Mouse (Mus musculus): Measurements from ENCODE around the gene Ugcg. TPM values are rescaled to one million over a fixed set of nuclear protein-coding genes. Genes with fewer than 3 reads are reported as not detected.

Gene Ugcg
- polyA plus RNA-seq, 1 experiment from 2014 or later, result 12.8 TPM

- H3K9ac ChIP-seq (ENCODE audit: low read length), result no peak overlapping the region
- no peak overlapping the region for H3K4me2 ChIP-seq
- peaks cover 5% of the 10 kb centered on the region for H3K4me1 ChIP-seq (ENCODE audit: control insufficient read depth, insufficient read depth, low read length)
- H3K27ac ChIP-seq (ENCODE audit: low read depth, low read length), result no peak overlapping the region
- H3K4me3 ChIP-seq (ENCODE audit: low read depth, low read length), result no peak overlapping the region
- H3K36me3 ChIP-seq (ENCODE audit: control insufficient read depth, insufficient read depth, low read length), result no peaks in the 10 kb centered on the region
- 95% methylated on average over 3 of the region's 3 CpGs for WGBS
- ATAC-seq (ENCODE audit: low FRiP score), result no peak
- no peaks in the 10 kb centered on the region for H3K9me3 ChIP-seq (ENCODE audit: control insufficient read depth, low read length)
- no peak for DNase-seq (ENCODE audit: low spot score, missing footprints)
- H3K27me3 ChIP-seq (ENCODE audit: control insufficient read depth, insufficient read depth, low read length), result no peaks in the 10 kb centered on the region
Measured at GRCm38 (mm10) chr4:59197462-59197861, 8.4 kb downstream of the Ugcg start.

- H3K4me2 ChIP-seq, result no peak overlapping the region
- H3K4me1 ChIP-seq (ENCODE audit: control insufficient read depth, insufficient read depth, low read length), result peaks cover 5% of the 10 kb centered on the region
- H3K9ac ChIP-seq (ENCODE audit: low read length), result no peak overlapping the region
- WGBS, result 74% methylated on average over 8 of the region's 8 CpGs
- DNase-seq (ENCODE audit: low spot score, missing footprints), result no peak
- H3K9me3 ChIP-seq (ENCODE audit: control insufficient read depth, low read length), result no peaks in the 10 kb centered on the region
- H3K27me3 ChIP-seq (ENCODE audit: control insufficient read depth, insufficient read depth, low read length), result no peaks in the 10 kb centered on the region
- H3K27ac ChIP-seq (ENCODE audit: low read depth, low read length), result no peak overlapping the region
- ATAC-seq (ENCODE audit: low FRiP score), result 0 out of 2 replicates have a peak, but pooled peaks have one; percentile 40
- no peak overlapping the region for H3K4me3 ChIP-seq (ENCODE audit: low read depth, low read length)
- H3K36me3 ChIP-seq (ENCODE audit: control insufficient read depth, insufficient read depth, low read length), result no peaks in the 10 kb centered on the region
Measured at GRCm38 (mm10) chr4:59199341-59199740, 10.3 kb downstream of the Ugcg start.

GRCm38 (mm10) chr4:59199805-59200204 is 10.7 kb downstream of the Ugcg start:
- WGBS, result 74% methylated on average over 8 of the region's 8 CpGs
- no peaks in the 10 kb centered on the region for H3K9me3 ChIP-seq (ENCODE audit: control insufficient read depth, low read length)
- H3K4me3 ChIP-seq (ENCODE audit: low read depth, low read length), result no peak overlapping the region
- H3K4me2 ChIP-seq, result no peak overlapping the region
- ATAC-seq (ENCODE audit: low FRiP score) (no peak), DNase-seq (ENCODE audit: low spot score, missing footprints) (no peak)
- H3K4me1 ChIP-seq (ENCODE audit: control insufficient read depth, insufficient read depth, low read length), result peaks cover 5% of the 10 kb centered on the region
- H3K36me3 ChIP-seq (ENCODE audit: control insufficient read depth, insufficient read depth, low read length), result no peaks in the 10 kb centered on the region
- H3K27ac ChIP-seq (ENCODE audit: low read depth, low read length), result no peak overlapping the region
- no peak overlapping the region for H3K9ac ChIP-seq (ENCODE audit: low read length)
- no peaks in the 10 kb centered on the region for H3K27me3 ChIP-seq (ENCODE audit: control insufficient read depth, insufficient read depth, low read length)

- Histone ChIP-seq H3K4me3 (ENCODE audit: low read depth, low read length) (no peak overlapping the region), H3K27ac (ENCODE audit: low read depth, low read length) (no peak overlapping the region), H3K36me3 (ENCODE audit: control insufficient read depth, insufficient read depth, low read length) (no peaks in the 10 kb centered on the region), H3K27me3 (ENCODE audit: control insufficient read depth, insufficient read depth, low read length) (no peaks in the 10 kb centered on the region), H3K4me2 (no peak overlapping the region), H3K9ac (ENCODE audit: low read length) (no peak overlapping the region), H3K9me3 (ENCODE audit: control insufficient read depth, low read length) (no peaks in the 10 kb centered on the region), H3K4me1 (ENCODE audit: control insufficient read depth, insufficient read depth, low read length) (peaks cover 5% of the 10 kb centered on the region)
- DNase-seq (ENCODE audit: low spot score, missing footprints) (no peak), ATAC-seq (ENCODE audit: low FRiP score) (no peak)
- WGBS, result 85% methylated on average over 3 of the region's 3 CpGs
Measured at GRCm38 (mm10) chr4:59200636-59201035, 11.6 kb downstream of the Ugcg start.

GRCm38 (mm10) chr4:59204616-59205015 is 15.6 kb downstream of the Ugcg start:
- Histone ChIP-seq H3K36me3 (ENCODE audit: control insufficient read depth, insufficient read depth, low read length) (no peaks in the 10 kb centered on the region), H3K4me1 (ENCODE audit: control insufficient read depth, insufficient read depth, low read length) (no peaks in the 10 kb centered on the region; the same call in 1 of the 2 replicates), H3K4me2 (no peak overlapping the region), H3K27me3 (ENCODE audit: control insufficient read depth, insufficient read depth, low read length) (no peaks in the 10 kb centered on the region), H3K9ac (ENCODE audit: low read length) (no peak overlapping the region), H3K27ac (ENCODE audit: low read depth, low read length) (no peak overlapping the region), H3K9me3 (ENCODE audit: control insufficient read depth, low read length) (no peaks in the 10 kb centered on the region), H3K4me3 (ENCODE audit: low read depth, low read length) (no peak overlapping the region)
- peak; percentile 17 for DNase-seq (ENCODE audit: low spot score, missing footprints)
- no peak for ATAC-seq (ENCODE audit: low FRiP score)
- WGBS, result 84% methylated on average over 4 of the region's 4 CpGs

- Histone ChIP-seq H3K4me1 (ENCODE audit: control insufficient read depth, insufficient read depth, low read length) (no peaks in the 10 kb centered on the region; the same call in 1 of the 2 replicates), H3K27ac (ENCODE audit: low read depth, low read length) (no peak overlapping the region), H3K27me3 (ENCODE audit: control insufficient read depth, insufficient read depth, low read length) (no peaks in the 10 kb centered on the region), H3K36me3 (ENCODE audit: control insufficient read depth, insufficient read depth, low read length) (no peaks in the 10 kb centered on the region), H3K4me3 (ENCODE audit: low read depth, low read length) (no peak overlapping the region), H3K9ac (ENCODE audit: low read length) (no peak overlapping the region), H3K4me2 (no peak overlapping the region), H3K9me3 (ENCODE audit: control insufficient read depth, low read length) (no peaks in the 10 kb centered on the region)
- 69% methylated on average over 2 of the region's 2 CpGs for WGBS
- ATAC-seq (ENCODE audit: low FRiP score) (no peak), DNase-seq (ENCODE audit: low spot score, missing footprints) (peak; percentile 59)
Measured at GRCm38 (mm10) chr4:59205758-59206340, 16.8 kb downstream of the Ugcg start.

GRCm38 (mm10) chr4:59206600-59206999 is 17.5 kb downstream of the Ugcg start:
- Histone ChIP-seq H3K9ac (ENCODE audit: low read length) (no peak overlapping the region), H3K36me3 (ENCODE audit: control insufficient read depth, insufficient read depth, low read length) (no peaks in the 10 kb centered on the region), H3K27ac (ENCODE audit: low read depth, low read length) (no peak overlapping the region), H3K4me2 (no peak overlapping the region), H3K4me3 (ENCODE audit: low read depth, low read length) (no peak overlapping the region), H3K9me3 (ENCODE audit: control insufficient read depth, low read length) (no peaks in the 10 kb centered on the region), H3K27me3 (ENCODE audit: control insufficient read depth, insufficient read depth, low read length) (no peaks in the 10 kb centered on the region), H3K4me1 (ENCODE audit: control insufficient read depth, insufficient read depth, low read length) (no peaks in the 10 kb centered on the region; the same call in 1 of the 2 replicates)
- DNase-seq (ENCODE audit: low spot score, missing footprints) (no peak), ATAC-seq (ENCODE audit: low FRiP score) (no peak)
- WGBS, result 84% methylated on average over 4 of the region's 4 CpGs

GRCm38 (mm10) chr4:59208607-59209006 is 19.6 kb downstream of the Ugcg start:
- 96% methylated on average over 4 of the region's 4 CpGs for WGBS
- H3K27me3 ChIP-seq (ENCODE audit: control insufficient read depth, insufficient read depth, low read length), result no peaks in the 10 kb centered on the region

GRCm38 (mm10) chr4:59211181-59211580 is 22.1 kb downstream of the Ugcg start:
- Histone ChIP-seq H3K36me3 (ENCODE audit: control insufficient read depth, insufficient read depth, low read length) (no peaks in the 10 kb centered on the region), H3K27ac (ENCODE audit: low read depth, low read length) (no peak overlapping the region), H3K4me2 (no peak overlapping the region), H3K4me1 (ENCODE audit: control insufficient read depth, insufficient read depth, low read length) (no peaks in the 10 kb centered on the region), H3K27me3 (ENCODE audit: control insufficient read depth, insufficient read depth, low read length) (no peaks in the 10 kb centered on the region), H3K4me3 (ENCODE audit: low read depth, low read length) (no peak overlapping the region), H3K9me3 (ENCODE audit: control insufficient read depth, low read length) (no peaks in the 10 kb centered on the region), H3K9ac (ENCODE audit: low read length) (no peak overlapping the region)
- peak; percentile 31 for DNase-seq (ENCODE audit: low spot score, missing footprints)
- no peak for ATAC-seq (ENCODE audit: low FRiP score)
- WGBS, result 89% methylated on average over 9 of the region's 9 CpGs

More at GRCm38 (mm10) chr4:59208607-59209006, 19.6 kb downstream of the Ugcg start:
- DNase-seq (ENCODE audit: low spot score, missing footprints), result no peak
- Histone ChIP-seq H3K9me3 (ENCODE audit: control insufficient read depth, low read length) (no peaks in the 10 kb centered on the region), H3K4me1 (ENCODE audit: control insufficient read depth, insufficient read depth, low read length) (no peaks in the 10 kb centered on the region), H3K4me2 (no peak overlapping the region), H3K9ac (ENCODE audit: low read length) (no peak overlapping the region), H3K36me3 (ENCODE audit: control insufficient read depth, insufficient read depth, low read length) (no peaks in the 10 kb centered on the region), H3K4me3 (ENCODE audit: low read depth, low read length) (no peak overlapping the region), H3K27ac (ENCODE audit: low read depth, low read length) (no peak overlapping the region)
- ATAC-seq (ENCODE audit: low FRiP score), result no peak
